Mouse (Mus musculus) spleen, adult 2 months (tissue): ENCODE measurements around the gene Hist3h2ba. TPM values are rescaled to one million over a fixed set of nuclear protein-coding genes. Genes with fewer than 3 reads are reported as not detected.

Source experiments
- DNase-seq, 2 experiments: peaks; one replicate each; pipeline versions ENCODE4 v3.0.0 to v3.0.0-alpha.2; 2012 to 2021; ENCODE audit warnings: low spot score in 2 of 2, low read depth in 1 of 2
- H3K27ac ChIP-seq: fragments of 200-500 bp; 2 replicates; pipeline ENCODE4 v1.5.1; 2012; ENCODE audit warnings: low read length, inconsistent platforms; ENCODE audit not compliant: insufficient read depth
- H3K27me3 ChIP-seq: fragments of 200-500 bp; 2 replicates; pipeline ENCODE4 v1.6.1; 2012; ENCODE audit warnings: mild to moderate bottlenecking, moderate library complexity, low read length, inconsistent platforms; ENCODE audit not compliant: control insufficient read depth, insufficient read depth
- H3K36me3 ChIP-seq: fragments of 200-500 bp; 2 replicates; pipeline ENCODE4 v1.6.1; 2012; ENCODE audit warnings: mild to moderate bottlenecking, low read length, inconsistent platforms; ENCODE audit not compliant: control insufficient read depth, insufficient read depth
- H3K4me1 ChIP-seq: fragments of 200-500 bp; 2 replicates; pipeline ENCODE4 v1.6.1; 2011; ENCODE audit warnings: inconsistent platforms; ENCODE audit not compliant: control insufficient read depth, insufficient read depth, insufficient read length
- H3K4me3 ChIP-seq: fragments of 200-500 bp; 2 replicates; pipeline ENCODE4 v1.5.1; 2011; ENCODE audit warnings: mild to moderate bottlenecking, inconsistent platforms; ENCODE audit not compliant: insufficient read depth, insufficient read length; ENCODE audit errors: extremely low read depth
- CTCF ChIP-seq: fragments of 200-500 bp; IDR thresholded peaks from 2 replicates; pipeline ENCODE4 v1.5.1; 2011; ENCODE audit warnings: mild to moderate bottlenecking, inconsistent platforms; ENCODE audit not compliant: insufficient read depth, insufficient read length, insufficient replicate concordance; ENCODE audit errors: extremely low read depth
- POLR2A ChIP-seq: fragments of 200-500 bp; IDR thresholded peaks from 2 replicates; pipeline ENCODE4 v1.6.1; 2011; ENCODE audit warnings: low read depth, low read length, inconsistent platforms
- WGBS: fragments of 180-500 bp; shearing (Covaris S2); methylation state at CpG from one replicate; pipeline ENCODE4 v1.1.7; 2018; 5-methylcytosine and 5-hydroxymethylcytosine counted together
- polyA plus RNA-seq: library from polyadenylated mRNA; depleted of rRNA; stranded (reverse); fragments of >200 nt; gene quantifications from 2 replicates; pipeline ENCODE4 v1.2.3, GENCODE M21; 2012

The Hist3h2ba gene
- polyA plus RNA-seq, 1 experiment, result 13.2 TPM

- Histone ChIP-seq H3K27me3 (no peaks in the 10 kb centered on the region), H3K36me3 (peaks cover 15% of the 10 kb centered on the region), H3K4me3 (peak within 1 kb of the TSS; percentile 72), H3K4me1 (peaks cover 11% of the 10 kb centered on the region), H3K27ac (peak within 1 kb of the TSS; percentile 88)
- TF ChIP-seq CTCF, result no peak
- peak; percentile 80 for TF ChIP-seq POLR2A
- under 1% methylated on average over 92 of the region's 95 CpGs for WGBS
- peak; percentile 77 to 89 for DNase-seq
These were observed 10.2 kb upstream of the Hist3h2ba start, which contains the start of gene Rnf187 for GRCm38 (mm10) chr11:58938322-58939087. Gene Rnf187 (minus strand): TSS chr11:58938916.

DNA sequence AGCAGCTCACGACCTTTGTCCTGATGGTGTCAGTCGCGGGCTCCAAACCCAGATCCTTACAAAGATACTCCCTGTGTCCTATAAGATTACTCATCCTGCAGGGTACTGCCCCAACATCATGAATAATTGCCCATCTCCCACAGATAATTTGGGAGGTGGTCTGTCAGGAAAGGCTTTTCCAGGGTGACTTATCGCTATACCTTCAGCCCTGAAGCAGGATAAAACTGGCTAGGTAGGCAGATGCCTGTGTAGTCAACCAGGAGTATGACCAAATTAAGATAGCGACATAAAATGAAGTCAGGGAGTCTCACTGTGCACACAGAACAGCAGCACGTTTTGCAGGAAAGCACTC is 9.7 kb upstream of the Hist3h2ba start:
- TF ChIP-seq CTCF (no peak), POLR2A (no peak)
- no peak for DNase-seq
- Histone ChIP-seq H3K4me1 (peaks cover 11% of the 10 kb centered on the region), H3K27me3 (no peaks in the 10 kb centered on the region), H3K4me3 (peak overlapping the region; percentile 72; the same call in 1 of the 2 replicates), H3K36me3 (peaks cover 10% of the 10 kb centered on the region), H3K27ac (no peak overlapping the region)
- 29% methylated on average over 6 of the region's 6 CpGs for WGBS

DNA sequence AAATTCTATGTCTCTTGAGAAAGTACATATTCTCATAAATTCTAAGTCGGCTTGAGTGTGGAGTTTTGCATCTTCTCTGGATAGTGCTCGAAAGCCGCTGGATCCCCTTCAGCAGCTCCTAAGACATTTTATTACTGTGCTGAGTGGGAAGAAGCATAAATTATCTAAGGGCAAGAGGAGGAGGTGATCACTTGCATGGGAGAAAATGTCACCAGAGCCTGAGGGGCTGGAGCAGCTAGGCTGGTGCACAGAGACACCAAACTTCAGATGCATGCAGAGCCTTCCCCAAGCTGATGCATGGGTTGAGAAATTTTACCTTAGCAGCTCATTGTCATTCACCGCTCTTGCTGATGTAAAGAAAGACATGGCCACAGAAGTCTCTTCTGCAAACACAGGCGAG is 4.6 kb upstream of the Hist3h2ba start:
- TF ChIP-seq POLR2A (no peak), CTCF (no peak)
- no peak for DNase-seq
- H3K36me3 ChIP-seq, result no peaks in the 10 kb centered on the region
- H3K4me3 ChIP-seq, result no peak overlapping the region
- H3K27ac ChIP-seq, result no peak overlapping the region
- WGBS, result 85% methylated on average over 5 of the region's 5 CpGs
- H3K27me3 ChIP-seq, result no peaks in the 10 kb centered on the region
- peaks cover 2% of the 10 kb centered on the region; the same call in 1 of the 2 replicates for H3K4me1 ChIP-seq

- Histone ChIP-seq H3K4me1 (peaks cover 2% of the 10 kb centered on the region; the same call in 1 of the 2 replicates), H3K4me3 (no peak overlapping the region), H3K27me3 (no peaks in the 10 kb centered on the region), H3K36me3 (no peaks in the 10 kb centered on the region), H3K27ac (no peak overlapping the region)
- no peak for TF ChIP-seq POLR2A
- no peak for TF ChIP-seq CTCF
- 84% methylated on average over 3 of the region's 3 CpGs for WGBS
- no peak for DNase-seq
These were observed 1.4 kb upstream of the Hist3h2ba start for GRCm38 (mm10) chr11:58947306-58947705.

- Histone ChIP-seq H3K4me3 (peak overlapping the region; percentile 54; the same call in 1 of the 2 replicates), H3K27ac (peak overlapping the region; percentile 61; the same call in 1 of the 2 replicates), H3K36me3 (no peaks in the 10 kb centered on the region), H3K4me1 (peaks cover 2% of the 10 kb centered on the region; the same call in 1 of the 2 replicates), H3K27me3 (no peaks in the 10 kb centered on the region)
- WGBS, result 23% methylated on average over 23 of the region's 23 CpGs
- TF ChIP-seq POLR2A, result no peak
- TF ChIP-seq CTCF, result no peak
- DNase-seq, result no peak
These were observed 757 bp upstream of the Hist3h2ba start for GRCm38 (mm10) chr11:58947798-58948528.

GRCm38 (mm10) chr11:58949480-58950431 is 1.0 kb downstream of the Hist3h2ba start:
- H3K4me3 ChIP-seq, result no peak overlapping the region
- no peak for TF ChIP-seq CTCF
- no peak for TF ChIP-seq POLR2A
- no peak overlapping the region for H3K27ac ChIP-seq
- no peaks in the 10 kb centered on the region for H3K36me3 ChIP-seq
- peaks cover 7% of the 10 kb centered on the region; the same call in 1 of the 2 replicates for H3K4me1 ChIP-seq
- DNase-seq, result no peak
- WGBS, result 61% methylated on average over 20 of the region's 20 CpGs
- no peaks in the 10 kb centered on the region for H3K27me3 ChIP-seq
